23 mouse cellular contexts compared by ENCODE assay signal in the genomic region with DNA sequence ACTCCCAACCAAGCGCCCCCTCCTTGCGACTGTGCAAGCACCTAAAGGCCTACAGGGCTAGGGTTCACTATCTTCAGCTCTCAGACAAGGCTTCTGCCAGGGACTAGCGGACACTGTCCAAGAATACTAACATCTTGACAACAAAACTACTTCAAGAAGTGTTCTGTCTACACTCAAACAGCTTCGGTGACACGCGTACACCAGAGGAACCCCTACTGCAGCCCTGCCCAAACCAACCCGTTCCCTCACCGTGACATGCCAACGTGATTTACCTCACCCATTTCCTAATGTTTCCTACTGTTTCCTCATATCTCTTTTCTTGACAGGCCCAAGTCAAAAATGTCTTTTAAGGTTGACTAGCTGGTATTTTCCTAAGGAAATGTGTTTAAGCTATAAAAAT. TPM values are rescaled to one million over a fixed set of nuclear protein-coding genes. Genes with fewer than 3 reads are reported as not detected.
DNase-seq lines count a peak whose midpoint lies in the region; ATAC-seq lines count a peak whose summit lies in the region.
"Had no signal": no experiment of that assay in that cellular context is flagged by ENCODE, and none has a peak within 500 bp of the region (broad histone marks: within the 10 kb centered on the region; RNA-seq: fewer than 3 reads in every experiment).

No protein-coding gene starts in this region.

- no peaks in the 10 kb centered on the region for H3K9me3 ChIP-seq in heart, embryonic 10.5 days
- H3K9me3 ChIP-seq: embryonic facial prominence, embryonic 10.5 days; embryonic facial prominence, embryonic 12.5 days; forebrain, embryonic 13.5 days; forebrain, embryonic 15.5 days had no signal

- ATAC-seq in common myeloid progenitor, adult 5-6 weeks (replicated peaks; ENCODE audit: low read depth, poor library complexity, severe bottlenecking): 0 out of 2 replicates have a peak, but pooled peaks have one; percentile 29
- peak; percentile 52 to 54 for ATAC-seq in hematopoietic stem cell, adult 5-6 weeks (replicated peaks in 1 of 2; ENCODE audit: insufficient read depth in 1 of 2, low FRiP score in 2 of 2, low TSS enrichment in 1 of 2, low read depth in 1 of 2, poor library complexity in 2 of 2, severe bottlenecking in 2 of 2)
- ATAC-seq: forebrain, embryonic 13.5 days; forebrain, embryonic 15.5 days; forebrain, postnatal 0 days had no signal

- H3K36me3 ChIP-seq in heart, embryonic 10.5 days: no peaks in the 10 kb centered on the region
- H3K36me3 ChIP-seq: embryonic facial prominence, embryonic 10.5 days; embryonic facial prominence, embryonic 12.5 days; forebrain, embryonic 15.5 days had no signal

- H3K27me3 ChIP-seq in heart, embryonic 10.5 days (ENCODE audit: insufficient read depth, poor library complexity, severe bottlenecking): no peaks in the 10 kb centered on the region
- H3K27me3 ChIP-seq: embryonic facial prominence, embryonic 12.5 days; forebrain, embryonic 13.5 days; forebrain, embryonic 15.5 days had no signal

- H3K27ac ChIP-seq in heart, embryonic 10.5 days: no peak overlapping the region
- H3K27ac ChIP-seq: embryonic facial prominence, embryonic 10.5 days; embryonic facial prominence, embryonic 12.5 days; forebrain, embryonic 13.5 days; forebrain, embryonic 15.5 days had no signal

- 79% methylated on average over 9 of the region's 9 CpGs for WGBS in heart, embryonic 10.5 days

- DNase-seq in heart, embryonic 10.5 days (ENCODE audit: low spot score): peak; percentile 62
- no peak for DNase-seq in heart, adult 8-10 months (ENCODE audit: low spot score)
- no peak for DNase-seq in right cerebral cortex, postnatal 10 days (ENCODE audit: low spot score in 2 of 2)
- DNase-seq: adrenal gland, adult 2 months; adrenal gland, postnatal 10 days; adrenal gland, postnatal 25 days; cerebellum, adult 11 months; cerebellum, adult 18-20 months; cerebellum, adult 8-10 months; cerebellum, adult 9-11 months; cerebellum, postnatal 14 days; cerebellum, postnatal 36 days; forebrain, postnatal 0 days had no signal

- peaks cover 6% of the 10 kb centered on the region for H3K4me1 ChIP-seq in heart, embryonic 10.5 days
- H3K4me1 ChIP-seq: embryonic facial prominence, embryonic 12.5 days; forebrain, embryonic 13.5 days had no signal

- H3K4me3 ChIP-seq in heart, embryonic 10.5 days: no peak overlapping the region
- H3K4me3 ChIP-seq: embryonic facial prominence, embryonic 10.5 days; embryonic facial prominence, embryonic 12.5 days; forebrain, embryonic 13.5 days; forebrain, embryonic 15.5 days had no signal

RNA-seq across cellular contexts. Expression of gene Vamp9, which starts 37.1 kb away (rescaled TPM):
- polyA plus RNA-seq in heart, embryonic 10.5 days (2016; fragmentation: Nextera tagmentation; extraction: Ambion mirVana): 0.35 and 0.42 TPM in 2 replicates
- total RNA-seq in heart, adult 8-10 months (2022): not detected
- total RNA-seq in common myeloid progenitor, adult 5-6 weeks (2017): not detected in 2 replicates
- not detected in 2 replicates for total RNA-seq in hematopoietic stem cell, adult 5-6 weeks (2017)
- total RNA-seq: ES-E14, MEL had no signal
- polyA plus RNA-seq: C2C12; embryonic facial prominence, embryonic 10.5 days; embryonic facial prominence, embryonic 14.5 days had no signal
